Mouse (Mus musculus) MEL (cell line): ENCODE results near the gene Tlr4. TPM values are rescaled to one million over a fixed set of nuclear protein-coding genes. Genes with fewer than 3 reads are reported as not detected.

Experiments used
- DNase-seq: peaks from one replicate; pipeline ENCODE4 v3.0.0; 2011; ENCODE audit warnings: low read depth, low spot score
- H3K27ac ChIP-seq: 2 replicates; pipeline ENCODE4 v1.5.1; 2012; ENCODE audit warnings: low read depth, mild to moderate bottlenecking, control low read depth, low read length, moderate library complexity; ENCODE audit not compliant: control insufficient read depth
- H3K27me3 ChIP-seq, 2 experiments: fragments of 150-350 bp in 1 of 2; sonication (generic) in 1 of 2; 2 replicates each; pipeline ENCODE4 v1.6.1; 2012; ENCODE audit warnings: low read length in 2 of 2, mild to moderate bottlenecking in 2 of 2, improper control_type of control experiment in 1 of 2, moderate library complexity in 1 of 2; ENCODE audit not compliant: insufficient read depth in 2 of 2, control insufficient read depth in 1 of 2
- H3K36me3 ChIP-seq, 2 experiments: 2 replicates each; pipeline ENCODE4 v1.6.1; 2012 to 2014; ENCODE audit warnings: low read length in 2 of 2, improper control_type of control experiment in 1 of 2, inconsistent platforms in 1 of 2, mild to moderate bottlenecking in 1 of 2; ENCODE audit not compliant: insufficient read depth in 2 of 2, control insufficient read depth in 1 of 2
- H3K4me1 ChIP-seq, 2 experiments: fragments of 150-350 bp in 1 of 2; sonication (generic) in 1 of 2; 2 replicates each; pipeline ENCODE4 v1.6.1; 2012; ENCODE audit warnings: low read length in 2 of 2, improper control_type of control experiment in 1 of 2, mild to moderate bottlenecking in 1 of 2; ENCODE audit not compliant: insufficient read depth in 2 of 2, control insufficient read depth in 1 of 2
- H3K4me3 ChIP-seq, 2 experiments: fragments of 150-350 bp in 1 of 2; sonication (generic) in 1 of 2; 2 replicates each; pipeline ENCODE4 v1.5.1; 2012; ENCODE audit warnings: low read depth in 2 of 2, low read length in 2 of 2, mild to moderate bottlenecking in 2 of 2, moderate library complexity in 2 of 2, control low read depth in 1 of 2, improper control_type of control experiment in 1 of 2; ENCODE audit not compliant: control insufficient read depth in 1 of 2, insufficient read depth in 1 of 2
- H3K79me2 ChIP-seq: 2 replicates; pipeline ENCODE4 v1.6.1; 2012; ENCODE audit warnings: mild to moderate bottlenecking, low read length, moderate library complexity; ENCODE audit not compliant: control insufficient read depth, poor library complexity, insufficient read depth
- H3K9ac ChIP-seq: 2 replicates; pipeline ENCODE4 v1.6.1; 2012; ENCODE audit warnings: low read depth, mild to moderate bottlenecking, control low read depth, low read length, moderate library complexity; ENCODE audit not compliant: control insufficient read depth, poor library complexity, severe bottlenecking
- H3K9me3 ChIP-seq: fragments of 150-350 bp; sonication (generic); replicated peaks from 2 replicates; pipeline ENCODE4 v1.6.1; 2012; ENCODE audit warnings: mild to moderate bottlenecking, low read length, improper control_type of control experiment, moderate library complexity; ENCODE audit not compliant: insufficient read depth
- CTCF ChIP-seq, 3 experiments: IDR thresholded peaks in 2 of 3; conservative IDR thresholded peaks in 1 of 3; 2 replicates each; pipeline ENCODE4 v1.5.1; 2011 to 2012; ENCODE audit warnings: low read length in 3 of 3, low read depth in 2 of 3, mild to moderate bottlenecking in 2 of 3, improper control_type of control experiment in 1 of 3, inconsistent platforms in 1 of 3, mixed read lengths in 1 of 3, moderate library complexity in 1 of 3; ENCODE audit not compliant: control insufficient read depth in 1 of 3, insufficient read depth in 1 of 3, poor library complexity in 1 of 3, severe bottlenecking in 1 of 3
- ELF1 ChIP-seq: IDR thresholded peaks from 2 replicates; pipeline ENCODE4 v1.6.1; 2014; ENCODE audit warnings: low read depth, mild to moderate bottlenecking, inconsistent platforms, low read length, improper control_type of control experiment, moderate library complexity
- ETS1 ChIP-seq: IDR thresholded peaks from 2 replicates; pipeline ENCODE4 v1.6.1; 2012; ENCODE audit warnings: low read depth, mild to moderate bottlenecking, inconsistent platforms, low read length, improper control_type of control experiment, moderate library complexity
- GABPA ChIP-seq: IDR thresholded peaks from 2 replicates; pipeline ENCODE4 v1.6.1; 2012; ENCODE audit warnings: low read depth, mild to moderate bottlenecking, inconsistent platforms, low read length, improper control_type of control experiment, moderate library complexity
- JUND ChIP-seq: IDR thresholded peaks from 2 replicates; pipeline ENCODE4 v1.6.1; 2011; ENCODE audit warnings: low read depth, mild to moderate bottlenecking, improper control_type of control experiment, low read length
- MAFK ChIP-seq: IDR thresholded peaks from 2 replicates; pipeline ENCODE4 v1.6.1; 2011; ENCODE audit warnings: low read depth, mild to moderate bottlenecking, low read length, improper control_type of control experiment, borderline replicate concordance
- MEF2A ChIP-seq: IDR thresholded peaks from 2 replicates; pipeline ENCODE4 v1.6.1; 2014; ENCODE audit warnings: low read depth, mild to moderate bottlenecking, inconsistent platforms, low read length, improper control_type of control experiment; ENCODE audit not compliant: poor library complexity, insufficient replicate concordance, severe bottlenecking; ENCODE audit errors: extremely low read depth
- POLR2AphosphoS2 ChIP-seq: IDR thresholded peaks from 2 replicates; pipeline ENCODE4 v1.6.1; 2011; ENCODE audit warnings: low read length, improper control_type of control experiment
- SMC3 ChIP-seq: IDR thresholded peaks from 2 replicates; pipeline ENCODE4 v1.6.1; 2011; ENCODE audit warnings: low read depth, low read length, improper control_type of control experiment
- TBP ChIP-seq: IDR thresholded peaks from 2 replicates; pipeline ENCODE4 v1.8.0; 2011; ENCODE audit warnings: low read depth, low read length, improper control_type of control experiment
- TCF12 ChIP-seq: IDR thresholded peaks from 2 replicates; pipeline ENCODE4 v1.6.1; 2014; ENCODE audit warnings: low read depth, mild to moderate bottlenecking, inconsistent platforms, low read length, improper control_type of control experiment, moderate library complexity
- ZC3H11A ChIP-seq: IDR thresholded peaks from 2 replicates; pipeline ENCODE4 v1.6.1; 2012; ENCODE audit warnings: low read depth, mild to moderate bottlenecking, inconsistent platforms, low read length, improper control_type of control experiment
- polyA plus RNA-seq, 2 experiments: library from polyadenylated mRNA; stranded (reverse) in 1 of 2; unstranded in 1 of 2; fragments of >175 nt in 1 of 2; fragments of >200 nt in 1 of 2; gene quantifications; 2 replicates each; pipeline versions ENCODE4 v1.2.1 to v1.2.4; 2012; ENCODE audit warnings: low replicate concordance in 2 of 2, low read depth in 1 of 2; ENCODE audit not compliant: insufficient read length in 2 of 2, insufficient read depth in 1 of 2, missing spikeins in 1 of 2
- total RNA-seq: library from RNA; depleted of rRNA; stranded (reverse); fragments of 300-350 nt; gene quantifications from 2 replicates; pipeline ENCODE4 v1.2.3, GENCODE M21; 2012

The Tlr4 gene
- total and polyA plus RNA-seq, 3 experiments: not detected

- Histone ChIP-seq H3K27ac (no peak overlapping the region), H3K9me3 (no peaks in the 10 kb centered on the region), H3K9ac (no peak overlapping the region), H3K36me3 (no peaks in the 10 kb centered on the region), H3K4me3 (no peak overlapping the region), H3K27me3 (no peaks in the 10 kb centered on the region), H3K79me2 (no peaks in the 10 kb centered on the region), H3K4me1 (no peaks in the 10 kb centered on the region)
- DNase-seq: no peak
- TF ChIP-seq JUND: no peak
- TF ChIP-seq CTCF (IDR thresholded peaks at IDR 0.05 in 2 of 3, conservative IDR thresholded peaks at IDR 0.05 in 1 of 3; ENCODE audit: control insufficient read depth in 1 of 3, insufficient read depth in 1 of 3, low read depth in 2 of 3, low read length in 3 of 3, poor library complexity in 1 of 3, severe bottlenecking in 1 of 3): no peak
- TF ChIP-seq GABPA: no peak
- TF ChIP-seq TCF12: no peak
These were observed 114.5 kb downstream of the Tlr4 start for GRCm38 (mm10) chr4:66941894-66942293.

DNA sequence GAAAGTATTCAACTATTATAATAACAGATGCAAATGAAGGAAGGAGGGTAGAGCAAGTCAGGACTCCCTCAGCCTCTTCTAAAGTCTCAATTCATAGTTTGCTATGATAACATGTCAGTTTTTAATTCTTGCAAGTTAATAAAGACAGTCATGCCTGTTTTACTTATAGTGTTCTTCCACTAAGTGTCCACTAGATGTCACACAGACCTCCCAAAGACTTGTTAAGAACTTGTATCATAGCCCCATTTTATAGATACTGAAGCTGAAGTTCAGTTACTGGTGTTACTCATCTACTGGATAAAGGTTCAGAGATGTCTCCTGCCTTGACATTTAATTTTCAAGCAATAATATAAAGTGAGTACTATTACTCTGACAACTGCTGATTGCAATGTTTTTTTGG is 116.3 kb downstream of the Tlr4 start:
- Histone ChIP-seq H3K9me3 (no peaks in the 10 kb centered on the region), H3K27me3 (no peaks in the 10 kb centered on the region), H3K9ac (no peak overlapping the region), H3K36me3 (no peaks in the 10 kb centered on the region), H3K4me1 (no peaks in the 10 kb centered on the region), H3K4me3 (no peak overlapping the region), H3K27ac (no peak overlapping the region), H3K79me2 (no peaks in the 10 kb centered on the region)
- TF ChIP-seq ETS1: no peak
- no peak for TF ChIP-seq ZC3H11A
- TF ChIP-seq GABPA: no peak
- TF ChIP-seq TBP: no peak
- TF ChIP-seq MEF2A: no peak
- TF ChIP-seq POLR2AphosphoS2: no peak
- TF ChIP-seq MAFK: no peak
- no peak for TF ChIP-seq SMC3
- DNase-seq: no peak

- Histone ChIP-seq H3K9ac (no peak overlapping the region), H3K4me3 (no peak overlapping the region), H3K4me1 (no peaks in the 10 kb centered on the region), H3K27me3 (no peaks in the 10 kb centered on the region), H3K79me2 (no peaks in the 10 kb centered on the region), H3K9me3 (no peaks in the 10 kb centered on the region), H3K36me3 (no peaks in the 10 kb centered on the region), H3K27ac (no peak overlapping the region)
- no peak for DNase-seq
- TF ChIP-seq ELF1: no peak
- no peak for TF ChIP-seq TBP
These were observed 120.3 kb downstream of the Tlr4 start for GRCm38 (mm10) chr4:66947657-66948056.
